Mouse (Mus musculus) stomach, embryonic 15.5 days (tissue): Measurements from ENCODE around the gene Cldn4. TPM values are rescaled to one million over a fixed set of nuclear protein-coding genes. Genes with fewer than 3 reads are reported as not detected.
A peak's percentile ranks its signal among the peaks of the same experiment; 100 is the strongest.

Experiments
- ATAC-seq: fragments of 200-750 bp; cut with Nextera tagmentation; 2 replicates; pipeline ENCODE4 v1.8.0; 2017; ENCODE audit warnings: low read depth, moderate number of reproducible peaks, moderate TSS enrichment; ENCODE audit not compliant: insufficient read depth, low FRiP score
- H3K27ac ChIP-seq: fragments of 300-500 bp; sonication (generic); 2 replicates; pipeline ENCODE4 v1.5.1; 2015; ENCODE audit warnings: mild to moderate bottlenecking, inconsistent platforms
- H3K27me3 ChIP-seq: fragments of 300-500 bp; sonication (generic); replicated peaks from 2 replicates; pipeline ENCODE4 v1.6.1; 2015; ENCODE audit warnings: inconsistent platforms
- H3K36me3 ChIP-seq: fragments of 300-500 bp; sonication (generic); 2 replicates; pipeline ENCODE4 v1.6.1; 2015; ENCODE audit warnings: inconsistent platforms
- H3K4me1 ChIP-seq: fragments of 300-500 bp; sonication (generic); 2 replicates; pipeline ENCODE4 v1.6.1; 2015; ENCODE audit warnings: inconsistent platforms
- H3K4me2 ChIP-seq: fragments of 300-500 bp; sonication (generic); 2 replicates; pipeline ENCODE4 v1.6.1; 2015; ENCODE audit warnings: mild to moderate bottlenecking, inconsistent platforms
- H3K4me3 ChIP-seq: fragments of 300-500 bp; sonication (generic); replicated peaks from 2 replicates; pipeline ENCODE4 v1.5.1; 2015; ENCODE audit warnings: inconsistent platforms
- H3K9ac ChIP-seq: fragments of 300-500 bp; sonication (generic); 2 replicates; pipeline ENCODE4 v1.6.1; 2015; ENCODE audit warnings: inconsistent platforms
- H3K9me3 ChIP-seq: fragments of 300-500 bp; sonication (generic); 2 replicates; pipeline ENCODE4 v1.6.1; 2016; ENCODE audit warnings: inconsistent platforms
- WGBS: fragments of 180-500 bp; shearing (Covaris S2); methylation state at CpG from one replicate; pipeline ENCODE4 v1.1.7; 2015; 5-methylcytosine and 5-hydroxymethylcytosine counted together
- polyA plus RNA-seq: library from polyadenylated mRNA; unstranded; fragments of >200 nt; fragmentation: Nextera tagmentation; extraction: Ambion mirVana; gene quantifications from 2 replicates; pipeline ENCODE4 v1.2.1, GENCODE M21; 2015

The Cldn4 gene
- polyA plus RNA-seq: 54.5 and 58.6 TPM in 2 replicates

DNA sequence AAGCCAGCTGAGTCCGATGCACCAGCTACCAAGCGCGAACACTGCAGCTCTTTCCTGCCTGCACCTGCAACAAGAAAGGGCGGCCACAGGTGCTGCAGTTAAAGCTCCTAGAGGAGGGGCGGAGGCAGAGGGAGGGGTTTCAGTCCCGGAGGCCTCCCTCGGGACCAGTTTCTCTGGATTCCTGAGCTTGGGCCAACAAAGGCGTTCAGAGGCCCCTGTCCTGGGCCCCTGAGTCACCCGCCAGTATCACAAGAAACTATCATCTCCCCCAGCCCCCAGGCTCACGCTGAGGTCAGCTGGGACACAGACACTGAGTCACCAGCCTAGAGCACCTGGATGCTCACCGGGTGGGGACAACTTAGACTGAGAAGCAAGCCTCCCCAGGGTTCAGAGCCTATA is at the start of gene Cldn4:
TSS of gene Cldn4 (minus strand) at position 78 of the 399 bp plus-strand sequence.
- peak within 1 kb of the TSS; percentile 43 for H3K4me2 ChIP-seq
- H3K27ac ChIP-seq: peak within 1 kb of the TSS; percentile 85
- 16% methylated on average over 11 of the region's 11 CpGs for WGBS
- peak within 1 kb of the TSS; percentile 46 for H3K4me3 ChIP-seq
- no peaks in the 10 kb centered on the region for H3K9me3 ChIP-seq
- 0 out of 2 replicates have a peak, but pooled peaks cover 12% of the 10 kb centered on the region for H3K27me3 ChIP-seq
- H3K9ac ChIP-seq: peak within 1 kb of the TSS; percentile 44
- H3K4me1 ChIP-seq: peaks cover 21% of the 10 kb centered on the region
- peak; percentile 76 for ATAC-seq
- H3K36me3 ChIP-seq: no peaks in the 10 kb centered on the region

DNA sequence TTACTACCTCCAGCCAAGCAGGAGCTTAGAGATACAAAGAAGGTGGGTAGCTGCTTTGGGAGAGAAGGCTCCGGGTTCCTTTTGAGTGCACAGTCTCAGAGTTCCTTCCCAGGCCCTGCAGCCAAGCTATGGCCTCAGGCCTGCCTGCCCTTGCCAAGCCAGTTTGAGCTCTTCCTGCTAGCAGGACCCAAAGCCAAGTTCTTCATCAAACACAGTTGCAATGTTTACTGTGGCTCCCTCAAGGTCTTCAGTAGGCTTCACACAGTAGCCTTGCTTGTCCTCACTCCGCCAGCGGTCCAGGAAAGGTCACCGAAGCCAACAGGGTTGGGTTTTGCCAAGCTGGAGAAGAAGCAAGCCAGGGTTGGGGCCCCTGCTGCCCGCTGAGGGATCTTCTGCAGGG is 45.8 kb upstream of the Cldn4 start:
- Histone ChIP-seq H3K4me2 (no peak overlapping the region), H3K27me3 (peaks cover 5% of the 10 kb centered on the region), H3K9ac (no peak overlapping the region), H3K4me3 (no peak overlapping the region), H3K27ac (peak overlapping the region; percentile 50; the same call in 1 of the 2 replicates), H3K36me3 (no peaks in the 10 kb centered on the region), H3K4me1 (no peaks in the 10 kb centered on the region), H3K9me3 (no peaks in the 10 kb centered on the region)
- peak; percentile 51; the same call in 1 of the 2 replicates for ATAC-seq
- 81% methylated on average over 5 of the region's 5 CpGs for WGBS

DNA sequence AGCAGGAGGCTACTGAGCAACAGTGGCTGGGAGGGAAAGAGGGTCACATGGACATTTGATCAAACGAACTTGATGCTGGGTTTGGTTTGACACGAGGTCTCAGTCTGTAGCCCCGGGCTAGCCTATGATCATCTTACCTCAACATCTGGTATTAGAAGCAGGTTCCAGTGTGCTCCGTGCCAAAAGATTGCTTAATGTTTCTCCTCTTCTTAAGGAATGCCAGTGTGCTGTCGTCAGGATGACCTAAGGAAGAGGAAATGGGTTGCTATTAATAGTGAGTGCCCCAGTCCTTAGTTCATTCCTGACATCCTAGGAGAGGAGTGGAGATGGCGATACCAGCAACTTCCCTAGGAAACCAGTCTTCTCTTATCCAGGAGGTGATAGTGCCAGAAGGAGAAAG is 43.0 kb upstream of the Cldn4 start:
- Histone ChIP-seq H3K9ac (no peak overlapping the region), H3K4me2 (no peak overlapping the region), H3K9me3 (no peaks in the 10 kb centered on the region), H3K4me1 (peaks cover 18% of the 10 kb centered on the region), H3K36me3 (no peaks in the 10 kb centered on the region), H3K27me3 (peaks cover 32% of the 10 kb centered on the region), H3K4me3 (no peak overlapping the region), H3K27ac (no peak overlapping the region)
- ATAC-seq: no peak
- WGBS: 54% methylated on average over 6 of the region's 6 CpGs

DNA sequence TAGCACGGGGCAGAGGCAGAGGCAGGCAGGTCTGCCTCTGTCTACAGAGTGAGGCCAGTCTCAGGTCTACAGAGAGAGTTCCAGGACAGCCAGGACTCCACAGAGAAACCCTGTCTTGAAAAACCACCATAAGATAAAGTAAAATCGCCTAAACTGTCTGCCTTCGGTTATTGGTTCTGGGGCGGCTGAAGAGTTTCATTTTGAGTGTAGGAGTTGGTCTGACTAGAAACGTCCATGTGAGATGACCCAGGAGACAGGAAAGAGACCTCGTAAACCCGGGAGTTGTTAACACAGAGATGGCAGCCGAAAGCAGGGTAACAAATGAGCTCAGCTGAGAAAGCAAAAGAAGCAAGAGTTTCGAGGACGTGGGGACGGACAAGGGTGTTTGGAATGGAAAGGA is 42.4 kb upstream of the Cldn4 start:
- 45% methylated on average over 11 of the region's 11 CpGs for WGBS
- Histone ChIP-seq H3K9ac (no peak overlapping the region), H3K27me3 (peaks cover 34% of the 10 kb centered on the region), H3K4me3 (peak overlapping the region; percentile 3; the same call in 1 of the 2 replicates), H3K36me3 (no peaks in the 10 kb centered on the region), H3K9me3 (no peaks in the 10 kb centered on the region), H3K4me1 (peaks cover 20% of the 10 kb centered on the region), H3K27ac (no peak overlapping the region), H3K4me2 (peak overlapping the region; percentile 15)
- no peak for ATAC-seq

DNA sequence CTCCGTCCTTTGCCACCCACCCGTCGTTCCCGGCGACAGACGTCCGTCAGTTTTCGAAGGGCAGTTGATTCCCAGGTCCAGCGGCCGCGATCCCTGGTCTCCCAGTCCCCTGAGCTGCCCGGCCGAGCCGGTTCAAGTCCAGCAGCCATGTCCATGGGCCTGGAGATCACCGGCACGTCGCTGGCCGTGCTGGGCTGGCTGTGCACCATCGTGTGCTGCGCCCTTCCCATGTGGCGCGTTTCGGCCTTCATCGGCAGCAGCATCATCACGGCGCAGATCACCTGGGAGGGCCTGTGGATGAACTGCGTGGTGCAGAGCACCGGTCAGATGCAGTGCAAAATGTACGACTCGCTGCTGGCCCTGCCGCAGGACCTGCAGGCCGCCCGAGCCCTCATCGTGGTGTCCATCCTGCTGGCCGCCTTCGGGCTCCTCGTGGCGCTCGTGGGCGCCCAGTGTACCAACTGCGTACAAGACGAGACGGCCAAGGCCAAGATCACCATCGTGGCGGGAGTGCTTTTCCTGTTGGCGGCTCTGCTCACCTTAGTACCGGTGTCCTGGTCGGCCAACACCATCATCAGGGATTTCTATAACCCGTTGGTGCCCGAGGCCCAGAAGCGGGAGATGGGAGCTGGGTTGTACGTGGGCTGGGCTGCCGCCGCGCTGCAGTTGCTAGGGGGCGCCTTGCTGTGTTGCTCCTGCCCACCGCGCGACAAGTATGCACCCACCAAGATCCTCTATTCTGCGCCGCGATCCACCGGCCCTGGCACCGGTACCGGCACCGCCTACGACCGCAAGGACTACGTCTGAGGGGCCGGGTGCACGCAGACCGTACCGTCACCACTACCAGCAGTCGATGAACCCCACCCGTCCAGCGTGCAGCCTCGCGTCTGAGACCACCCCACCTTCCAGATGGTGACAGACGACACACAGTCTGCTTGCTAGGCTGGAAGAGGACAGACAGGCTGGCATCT is 39.8 kb upstream of the Cldn4 start:
- peak overlapping the region; percentile 17; the same call in 1 of the 2 replicates for H3K9ac ChIP-seq
- peak overlapping the region; percentile 57 for H3K4me2 ChIP-seq
- H3K4me1 ChIP-seq: peaks cover 20% of the 10 kb centered on the region
- peak overlapping the region; percentile 84 for H3K27ac ChIP-seq
- peak overlapping the region; percentile 42 for H3K4me3 ChIP-seq
- no peak for ATAC-seq
- 4% methylated on average over 79 of the region's 79 CpGs for WGBS
- H3K27me3 ChIP-seq: peaks cover 34% of the 10 kb centered on the region
- no peaks in the 10 kb centered on the region for H3K36me3 ChIP-seq
- no peaks in the 10 kb centered on the region for H3K9me3 ChIP-seq

DNA sequence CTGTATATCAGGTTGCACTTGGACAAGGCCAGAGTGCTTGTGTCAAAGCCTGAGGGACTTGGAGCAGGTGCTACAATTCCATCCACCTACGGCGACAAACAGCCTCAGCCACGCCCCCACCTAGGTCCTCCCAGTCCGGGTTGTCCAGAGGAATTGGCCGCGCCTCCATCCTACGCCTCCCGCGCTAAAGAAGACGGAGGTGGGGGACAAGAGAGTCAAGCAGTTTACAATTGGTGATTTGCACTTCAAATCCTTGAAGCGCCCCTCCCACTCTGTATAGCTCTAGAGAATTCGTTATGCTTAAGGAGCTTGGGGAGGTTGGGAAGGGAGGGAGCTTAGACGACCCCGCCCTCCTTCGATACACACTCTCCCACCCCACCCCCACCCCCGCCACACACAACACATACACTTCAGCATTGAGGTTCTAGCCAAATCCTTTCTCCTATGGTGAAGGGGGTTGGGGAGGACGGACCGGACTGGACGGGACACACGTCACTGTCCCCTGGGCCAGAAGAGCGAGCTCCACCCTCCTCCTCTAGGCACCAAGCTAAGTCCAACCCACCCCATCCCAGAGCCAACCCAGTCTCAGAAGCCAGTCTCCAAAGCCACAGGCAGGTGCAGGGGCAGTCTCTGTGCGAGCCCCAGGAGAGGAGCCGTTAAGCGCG is 39.0 kb upstream of the Cldn4 start, which contains the start of gene Cldn3:
TSS of gene Cldn3 (plus strand) at position 582 of the 665 bp plus-strand sequence.
- peaks cover 34% of the 10 kb centered on the region for H3K27me3 ChIP-seq
- peaks cover 20% of the 10 kb centered on the region for H3K4me1 ChIP-seq
- peak within 1 kb of the TSS; percentile 57 for H3K4me2 ChIP-seq
- peak within 1 kb of the TSS; percentile 42 for H3K4me3 ChIP-seq
- peak within 1 kb of the TSS; percentile 17; the same call in 1 of the 2 replicates for H3K9ac ChIP-seq
- no peaks in the 10 kb centered on the region for H3K36me3 ChIP-seq
- WGBS: 1% methylated on average over 25 of the region's 25 CpGs
- H3K27ac ChIP-seq: peak within 1 kb of the TSS; percentile 84
- H3K9me3 ChIP-seq: no peaks in the 10 kb centered on the region
- peak; percentile 91 for ATAC-seq

DNA sequence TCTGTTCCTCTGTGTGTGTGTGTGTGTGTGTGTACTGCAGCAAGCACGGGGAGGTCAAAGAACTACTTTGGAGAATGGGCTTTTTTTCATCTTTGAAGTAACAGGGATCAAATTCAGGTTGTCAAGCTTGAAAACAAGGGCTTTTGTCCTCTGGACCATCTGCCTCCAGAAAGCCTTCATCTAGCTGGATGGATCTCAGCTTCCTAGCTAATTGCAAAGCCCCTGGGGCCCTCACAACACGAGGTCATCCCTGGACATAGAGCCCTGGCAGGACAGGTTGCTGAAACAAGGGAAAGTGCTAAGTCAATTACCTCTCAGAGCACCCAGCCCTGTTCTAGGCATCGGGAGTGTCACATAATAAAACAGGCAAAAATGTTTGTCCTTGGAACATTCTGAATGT is 37.0 kb upstream of the Cldn4 start:
- Histone ChIP-seq H3K4me2 (no peak overlapping the region), H3K4me1 (peaks cover 20% of the 10 kb centered on the region), H3K36me3 (no peaks in the 10 kb centered on the region), H3K4me3 (no peak overlapping the region), H3K27ac (no peak overlapping the region), H3K9me3 (no peaks in the 10 kb centered on the region), H3K9ac (no peak overlapping the region), H3K27me3 (peaks cover 34% of the 10 kb centered on the region)
- WGBS: 26% methylated on average over 3 of the region's 3 CpGs
- ATAC-seq: no peak

DNA sequence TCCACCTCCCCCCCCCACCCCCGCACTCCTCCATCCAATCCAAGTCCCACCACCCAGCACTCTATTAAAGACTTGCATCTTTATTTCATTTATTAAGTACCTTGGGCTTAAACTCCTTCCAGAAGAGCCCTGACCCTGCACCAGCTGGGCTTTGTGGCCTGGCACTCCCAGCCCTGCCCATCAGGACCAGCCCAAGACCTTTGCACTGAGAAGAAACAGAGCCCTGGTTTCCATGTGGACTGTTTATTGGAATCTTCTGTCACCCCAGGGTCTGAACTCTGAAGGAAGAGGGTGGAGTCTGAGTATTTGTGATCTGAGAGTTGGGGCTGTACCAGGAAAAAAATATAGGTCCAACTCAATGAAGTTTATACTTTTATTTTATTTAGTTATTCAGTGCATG is 36.4 kb upstream of the Cldn4 start:
- H3K27ac ChIP-seq: no peak overlapping the region
- no peak overlapping the region for H3K4me3 ChIP-seq
- no peaks in the 10 kb centered on the region for H3K9me3 ChIP-seq
- H3K4me2 ChIP-seq: no peak overlapping the region
- 82% methylated on average over 1 of the region's 1 CpGs for WGBS
- H3K9ac ChIP-seq: no peak overlapping the region
- no peaks in the 10 kb centered on the region for H3K36me3 ChIP-seq
- peaks cover 20% of the 10 kb centered on the region for H3K4me1 ChIP-seq
- H3K27me3 ChIP-seq: peaks cover 34% of the 10 kb centered on the region
- no peak for ATAC-seq

DNA sequence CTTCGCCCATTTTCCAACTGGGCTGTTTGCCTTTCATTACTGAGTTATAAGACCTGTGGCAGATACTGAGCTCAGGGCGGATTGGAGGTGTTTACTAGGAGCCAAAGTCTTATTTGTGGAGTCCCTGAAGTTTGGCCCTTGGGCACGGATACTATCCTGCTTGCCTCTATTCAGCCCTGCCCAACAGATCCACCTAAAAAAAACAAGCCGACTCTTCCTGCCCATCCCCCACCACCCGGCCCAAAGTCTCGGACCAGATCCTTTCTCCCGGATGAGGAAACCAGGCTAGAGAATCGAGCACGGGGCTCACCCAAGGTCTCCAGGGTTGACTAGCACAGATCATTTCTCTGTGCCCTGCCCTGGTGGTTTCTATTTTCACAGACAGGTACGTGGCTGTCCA is 34.4 kb upstream of the Cldn4 start:
- H3K9me3 ChIP-seq: no peaks in the 10 kb centered on the region
- peaks cover 15% of the 10 kb centered on the region; the same call in 1 of the 2 replicates for H3K4me1 ChIP-seq
- H3K4me2 ChIP-seq: no peak overlapping the region
- 53% methylated on average over 10 of the region's 10 CpGs for WGBS
- ATAC-seq: no peak
- H3K36me3 ChIP-seq: no peaks in the 10 kb centered on the region
- H3K27ac ChIP-seq: no peak overlapping the region
- H3K9ac ChIP-seq: no peak overlapping the region
- H3K4me3 ChIP-seq: no peak overlapping the region
- H3K27me3 ChIP-seq: peaks cover 16% of the 10 kb centered on the region

DNA sequence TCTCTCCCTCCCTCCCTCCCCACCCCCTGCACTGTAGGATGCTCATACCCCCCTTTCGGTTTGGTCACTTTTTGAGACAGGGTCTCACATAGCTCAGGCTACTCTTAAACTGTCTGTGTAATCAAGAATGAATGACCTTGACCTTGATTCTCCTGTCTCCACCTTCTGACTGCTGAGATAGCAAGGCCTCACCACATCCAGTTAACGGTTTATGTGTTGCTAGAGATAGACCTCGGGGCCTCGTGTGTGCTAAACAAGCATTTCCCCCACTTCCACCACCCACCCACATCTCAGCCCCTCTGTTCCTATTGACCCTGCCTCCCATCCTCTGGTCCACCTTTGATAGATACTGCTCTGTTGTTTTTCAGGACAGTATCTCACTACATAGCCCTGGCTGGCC is 31.1 kb upstream of the Cldn4 start:
- ATAC-seq: no peak
- 73% methylated on average over 4 of the region's 4 CpGs for WGBS

DNA sequence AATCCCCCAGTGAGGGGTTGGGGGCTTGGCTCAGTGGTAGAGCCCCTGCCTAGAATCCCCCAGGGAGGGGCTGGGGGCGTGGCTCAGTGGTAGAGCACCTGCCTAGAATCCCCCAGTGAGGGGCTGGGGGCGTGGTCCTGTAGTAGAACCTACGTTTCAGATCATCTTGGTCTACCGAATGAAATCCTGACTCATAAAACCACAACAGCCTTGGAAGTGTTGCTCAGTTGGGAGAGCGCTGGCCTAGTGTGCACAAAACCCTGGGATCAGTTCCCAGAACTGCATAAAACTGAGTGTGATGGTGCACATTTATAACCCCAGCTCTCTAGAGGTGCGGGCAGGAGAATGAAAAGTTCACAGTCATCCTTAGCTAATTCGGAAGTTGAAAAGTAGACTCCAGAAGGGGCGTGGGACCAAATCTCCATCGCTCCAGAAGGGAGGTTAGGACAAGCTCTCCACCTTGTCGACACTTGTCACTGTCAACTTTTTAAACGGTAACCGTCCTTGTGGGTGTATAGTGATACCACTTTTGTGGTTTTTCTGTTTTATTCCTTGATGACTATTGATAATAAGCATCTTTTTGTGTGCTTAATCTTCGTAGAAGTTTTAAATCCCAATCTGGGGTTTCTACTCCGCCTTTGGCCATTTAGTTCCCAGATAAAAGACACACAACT is 30.0 kb upstream of the Cldn4 start:
- no peaks in the 10 kb centered on the region for H3K36me3 ChIP-seq
- 86% methylated on average over 14 of the region's 14 CpGs for WGBS
- H3K9ac ChIP-seq: no peak overlapping the region
- no peak for ATAC-seq
- H3K4me1 ChIP-seq: no peaks in the 10 kb centered on the region
- H3K4me2 ChIP-seq: no peak overlapping the region
- H3K27me3 ChIP-seq: no peaks in the 10 kb centered on the region
- no peak overlapping the region for H3K4me3 ChIP-seq
- H3K9me3 ChIP-seq: no peaks in the 10 kb centered on the region
- no peak overlapping the region for H3K27ac ChIP-seq

More for the DNA sequence above, 31.1 kb upstream of the Cldn4 start:
- no peaks in the 10 kb centered on the region for H3K36me3 ChIP-seq
- H3K4me1 ChIP-seq: no peaks in the 10 kb centered on the region
- no peak overlapping the region for H3K4me3 ChIP-seq
- H3K27me3 ChIP-seq: no peaks in the 10 kb centered on the region
- H3K27ac ChIP-seq: no peak overlapping the region
- H3K4me2 ChIP-seq: no peak overlapping the region
- no peak overlapping the region for H3K9ac ChIP-seq
- H3K9me3 ChIP-seq: no peaks in the 10 kb centered on the region
